Mouse (Mus musculus) adrenal gland, adult 18-20 months (tissue): ENCODE data around the gene Fgf6. TPM values are rescaled to one million over a fixed set of nuclear protein-coding genes. Genes with fewer than 3 reads are reported as not detected.

Experiments used
- total RNA-seq, 2 experiments: library from RNA; stranded (reverse); gene quantifications; 1 replicate in 1 of 2; 2 replicates in 1 of 2; pipeline ENCODE4 v1.2.3; 2021

Fgf6 gene
- total RNA-seq, 2 experiments from 2014 or later, result not detected

Other genes starting within 250 kb of the Fgf6 start
- 100 to 1,000 TPM; 233 to 311 TPM for gene Ndufa9, start 166.4 kb upstream of the Fgf6 start, total RNA-seq
- not detected for gene Akap3, start 162.5 kb upstream of the Fgf6 start, total RNA-seq
- gene Dyrk4, start 93.7 kb upstream of the Fgf6 start, total RNA-seq, result not detected
- gene Rad51ap1, start 76.0 kb upstream of the Fgf6 start, total RNA-seq, result under 1 TPM; 0.58 to 0.76 TPM
- gene D6Wsu163e, start 75.6 kb upstream of the Fgf6 start, total RNA-seq, result 10 to 100 TPM; 16.9 to 17.5 TPM
- gene Fgf23, start 57.3 kb downstream of the Fgf6 start, total RNA-seq, result not detected
- gene Tigar, start 94.0 kb downstream of the Fgf6 start, total RNA-seq, result 10 to 100 TPM; 16.5 to 21.9 TPM
- gene Ccnd2, start 136.6 kb downstream of the Fgf6 start, total RNA-seq, result 100 to 1,000 TPM; 471 to 478 TPM